Mouse (Mus musculus) heart, adult 9 months (tissue): ENCODE results near the gene Rasgrf2.

Experiments used
- DNase-seq, 2 experiments: peaks; one replicate each; pipeline ENCODE4 v3.0.0; 2022; ENCODE audit warnings: low spot score in 2 of 2

Gene Rasgrf2

DNA sequence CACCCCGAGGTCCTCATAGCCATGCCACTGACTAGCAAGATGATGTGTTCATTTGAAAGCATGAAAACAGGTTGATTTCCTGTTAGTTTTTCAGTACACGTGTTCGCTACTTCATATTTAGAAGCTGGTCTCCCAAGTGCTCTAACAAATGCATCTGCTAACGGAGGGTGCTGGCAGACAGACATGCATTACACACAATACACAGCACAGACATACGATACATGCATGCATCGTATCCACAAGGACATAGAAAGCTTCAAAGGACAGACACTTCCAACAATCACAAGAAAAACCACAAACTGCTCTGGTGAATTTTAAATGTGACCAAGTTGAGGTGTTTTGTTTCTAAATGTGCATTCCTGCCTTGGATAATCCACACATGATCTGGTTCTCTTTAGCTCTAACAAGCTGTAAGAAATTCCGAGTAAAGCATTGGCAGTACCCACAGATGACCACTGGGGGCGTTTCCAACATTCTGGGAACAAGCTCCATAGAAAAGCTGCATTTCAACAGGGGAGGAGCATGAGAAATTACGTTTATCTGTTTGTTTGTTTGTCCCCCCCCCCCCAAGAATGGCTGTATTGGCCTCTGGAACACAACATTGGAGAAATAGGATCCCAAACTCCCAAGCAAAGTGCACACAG, 249.5 kb downstream of the Rasgrf2 start:
- no peak for DNase-seq

DNA sequence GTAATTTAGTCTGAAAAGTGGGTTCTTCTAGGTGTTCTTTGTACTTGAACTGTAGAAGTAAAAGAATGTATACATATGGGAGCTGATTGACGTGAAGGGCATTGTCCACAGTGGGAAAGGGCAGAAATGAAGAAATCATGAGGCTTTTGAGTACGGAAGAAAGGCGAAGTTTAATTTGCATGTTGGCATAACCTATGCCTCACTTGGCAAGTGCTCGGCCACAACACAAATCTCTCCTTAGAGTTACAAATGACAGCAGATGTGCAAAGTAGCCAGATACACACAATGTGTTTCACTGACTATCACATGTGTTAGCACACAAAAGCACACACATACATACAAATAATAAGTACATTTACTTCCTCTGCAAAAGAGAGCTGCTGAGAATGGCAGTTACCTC, 251.2 kb downstream of the Rasgrf2 start:
- DNase-seq = no peak

DNA sequence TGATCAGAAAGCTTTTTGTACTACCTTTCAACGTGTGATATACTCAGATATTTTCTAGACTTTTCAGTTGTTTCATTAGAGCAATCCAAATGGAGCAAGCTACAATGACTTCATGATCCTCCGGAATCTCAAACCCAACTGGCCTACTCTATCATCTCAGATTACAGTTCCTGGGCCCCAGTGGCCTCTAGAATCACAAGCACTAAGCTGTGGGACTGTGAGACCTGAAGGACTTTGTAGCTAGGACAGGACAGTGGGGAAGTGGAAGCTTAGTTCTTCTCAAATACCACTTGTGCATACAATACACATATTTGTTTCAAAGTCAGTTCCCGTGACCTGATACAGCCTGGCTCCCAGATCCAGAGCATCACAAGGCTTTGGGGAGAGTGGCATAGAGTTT, 253.5 kb downstream of the Rasgrf2 start:
- DNase-seq = no peak

DNA sequence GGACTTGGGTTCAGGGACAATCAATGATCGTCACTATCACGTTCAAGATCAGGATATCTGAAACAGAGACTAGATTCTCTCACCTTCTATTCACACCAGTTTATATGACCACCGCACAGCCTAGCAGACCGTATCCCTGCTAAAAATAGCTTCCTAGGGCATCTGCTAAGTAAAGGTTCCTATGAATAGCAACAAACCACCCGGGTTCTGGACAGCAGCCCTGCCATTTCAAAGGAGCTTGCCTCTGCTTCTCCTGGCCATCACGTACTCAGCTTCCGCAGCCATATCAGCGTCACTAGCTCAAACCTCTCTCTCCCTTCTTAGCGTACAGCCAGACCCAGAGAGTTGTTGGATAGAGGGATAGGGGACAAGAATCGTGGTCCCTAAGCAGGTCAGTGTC, 254.1 kb downstream of the Rasgrf2 start:
- DNase-seq = peak; percentile 58 to 60

DNA sequence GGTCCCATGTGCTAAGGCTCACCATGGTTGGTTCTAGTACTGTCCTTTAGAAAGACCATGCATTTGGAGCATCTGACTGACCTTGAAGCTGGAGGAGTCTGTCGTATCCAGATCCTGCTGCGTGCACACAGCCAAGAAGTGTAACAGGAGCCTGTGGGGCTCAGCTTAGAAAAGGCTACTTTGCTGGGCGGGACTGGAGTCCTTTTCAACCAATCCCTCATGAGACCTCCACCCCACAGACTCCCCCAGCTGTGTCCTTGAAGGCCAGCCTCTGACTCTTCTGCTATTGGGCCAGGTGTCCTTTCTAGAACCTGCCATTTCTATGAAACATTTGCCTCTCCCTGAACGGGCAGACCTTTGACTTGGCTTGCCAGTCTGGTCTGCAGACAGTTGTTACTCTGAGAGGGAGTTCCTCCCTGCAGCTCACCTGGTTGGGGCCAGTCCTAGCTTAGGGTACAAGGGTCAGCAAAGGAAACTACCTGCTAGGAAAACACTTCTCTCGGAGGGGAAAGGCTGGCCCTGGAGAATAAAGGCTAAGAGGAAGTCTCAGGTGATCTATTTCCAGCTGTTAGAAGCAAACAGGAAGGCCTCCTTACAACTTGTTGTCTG, 254.6 kb downstream of the Rasgrf2 start, which contains the start of gene Ckmt2:
Ckmt2 (minus strand) TSS at position 145 of the 609 bp plus-strand sequence.
- DNase-seq = peak; percentile 68 to 81

DNA sequence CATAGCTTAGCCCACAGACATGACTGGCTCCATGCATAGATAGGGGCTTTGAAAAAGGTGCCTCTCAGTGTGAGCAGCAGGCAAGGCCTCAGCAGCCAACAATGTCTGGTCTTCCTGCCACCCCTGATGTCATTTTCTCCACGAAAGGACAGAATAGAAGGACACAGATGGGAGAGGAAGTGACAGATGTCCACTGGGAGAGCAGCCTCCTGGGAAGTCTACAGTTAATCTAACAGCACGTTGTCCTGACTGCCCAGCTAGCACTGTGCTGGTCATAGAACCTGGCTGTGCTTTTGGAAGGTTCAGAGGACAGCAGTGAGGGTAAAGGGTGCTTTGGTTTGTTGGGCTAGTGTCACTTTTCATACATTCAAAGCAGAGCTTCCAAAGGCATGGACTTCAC, 255.9 kb downstream of the Rasgrf2 start:
- DNase-seq = no peak

- DNase-seq = no peak
Measured at GRCm38 (mm10) chr13:91874565-91874964, 256.9 kb downstream of the Rasgrf2 start.

- DNase-seq = peak; percentile 37 to 39
Measured at GRCm38 (mm10) chr13:91873734-91874329, 257.6 kb downstream of the Rasgrf2 start.

GRCm38 (mm10) chr13:91868577-91868976, 262.9 kb downstream of the Rasgrf2 start:
- no peak for DNase-seq

- no peak for DNase-seq
Measured at GRCm38 (mm10) chr13:91858835-91859234, 272.6 kb downstream of the Rasgrf2 start.

DNA sequence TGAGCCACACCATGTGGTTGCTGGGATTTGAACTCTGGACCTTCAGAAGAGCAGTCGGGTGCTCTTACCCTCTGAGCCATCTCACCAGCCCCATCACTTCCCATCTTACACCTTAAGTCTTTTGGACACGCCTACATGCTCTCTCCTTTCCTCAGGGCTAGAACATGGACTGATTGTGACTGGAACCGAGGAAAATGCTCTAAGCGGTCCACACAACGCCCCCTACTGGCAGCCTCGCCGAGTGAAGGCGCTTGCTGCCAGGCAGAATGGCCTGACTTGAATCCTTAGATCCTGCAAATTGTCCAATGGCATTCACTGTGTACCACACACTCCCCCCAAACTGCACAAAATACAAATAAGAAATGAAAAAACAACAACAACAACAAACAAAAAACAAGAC, 274.0 kb downstream of the Rasgrf2 start:
- DNase-seq = no peak

GRCm38 (mm10) chr13:91854412-91854811, 277.0 kb downstream of the Rasgrf2 start:
- DNase-seq = no peak
